Mouse (Mus musculus): Measurements from ENCODE around the gene Slc16a10. TPM values are rescaled to one million over a fixed set of nuclear protein-coding genes. Genes with fewer than 3 reads are reported as not detected.

Gene Slc16a10
- total RNA-seq, 2 experiments from 2014 or later: 2.6 to 3.1 TPM

DNA sequence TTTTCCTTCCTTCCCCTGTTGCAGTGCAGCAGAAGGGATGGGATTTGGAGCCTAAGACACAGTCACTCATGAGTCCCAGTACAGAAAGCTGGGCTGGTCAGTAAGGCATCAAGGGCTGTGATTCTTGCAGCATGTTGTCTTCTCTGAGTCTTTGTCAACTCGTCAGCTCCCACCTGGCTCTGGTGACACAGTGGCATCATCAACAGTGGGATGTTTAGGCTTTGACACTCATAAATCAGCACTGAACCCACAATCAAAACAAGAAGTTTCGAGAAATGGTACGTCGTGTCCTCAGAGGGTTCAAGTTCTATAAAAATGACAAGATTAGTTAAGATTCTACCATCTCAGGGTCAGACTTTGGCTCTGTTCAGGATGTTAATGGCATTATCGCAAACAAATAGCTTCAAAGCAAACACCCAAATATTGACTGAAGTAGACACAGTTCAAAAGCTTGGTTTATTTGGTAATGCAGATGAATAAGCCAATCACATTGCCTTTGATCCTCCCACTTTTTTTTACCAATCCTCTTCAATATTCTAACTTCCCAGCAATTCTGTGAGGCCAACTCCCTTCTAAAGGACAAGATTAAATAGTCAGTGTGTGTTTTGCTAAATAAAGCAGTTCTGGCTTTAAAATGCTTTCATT lies 23.2 kb downstream of the Slc16a10 start:
- DNase-seq (ENCODE audit: low spot score in 2 of 2): no peak
- intact Hi-C loops (cut with DNase I): no loop called here

DNA sequence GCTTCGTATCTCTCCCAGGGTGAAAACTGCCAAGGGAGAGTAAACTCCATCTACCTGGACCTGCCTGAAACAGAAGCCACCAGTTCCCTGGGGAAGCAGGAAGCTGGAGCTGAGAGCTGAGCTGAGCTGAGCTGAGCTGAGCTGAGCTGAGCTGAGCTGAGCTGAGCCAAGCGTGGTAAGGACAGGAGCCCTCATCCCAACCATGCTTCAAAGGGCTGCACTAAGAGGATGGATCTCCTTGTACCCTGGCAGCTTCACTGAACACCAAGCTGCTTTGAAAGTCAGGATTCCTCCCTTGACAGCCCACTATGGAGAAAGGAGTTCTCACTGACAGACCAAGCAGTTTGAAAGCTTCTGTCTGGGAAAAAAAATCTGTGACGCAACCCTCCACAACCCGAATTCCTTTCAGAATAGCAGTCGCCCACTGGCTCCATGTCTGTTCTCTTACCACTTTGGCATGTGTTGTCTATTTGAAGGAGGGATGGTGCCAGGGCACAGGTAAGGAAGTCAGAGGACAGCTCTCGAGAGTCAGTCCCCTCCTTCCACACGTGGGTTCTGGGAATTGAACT lies 28.5 kb downstream of the Slc16a10 start:
- intact Hi-C loops (cut with DNase I): no loop called here

DNA sequence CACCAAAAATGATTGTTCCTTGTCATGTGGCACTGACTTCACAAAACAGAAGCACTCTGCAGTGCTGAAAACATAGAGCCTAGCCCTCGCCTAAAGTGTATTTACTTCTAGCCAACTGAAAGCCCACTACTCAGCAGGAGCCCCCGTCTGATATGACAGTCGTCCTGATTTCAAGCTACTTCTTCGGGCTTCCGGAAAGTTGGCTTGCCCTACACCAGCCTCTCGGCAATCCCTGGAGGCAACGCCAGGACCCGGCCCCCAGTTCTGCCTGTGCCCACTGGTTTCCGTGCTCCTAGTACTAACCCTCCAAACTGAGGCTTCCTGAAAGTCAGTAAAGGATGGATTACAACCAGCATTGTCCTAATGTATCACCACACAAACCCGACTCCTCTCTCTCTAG lies 29.8 kb downstream of the Slc16a10 start:
- intact Hi-C loops (cut with DNase I): no loop called here
- no peak for DNase-seq (ENCODE audit: low spot score in 2 of 2)

More for the DNA sequence above, 28.5 kb downstream of the Slc16a10 start:
- DNase-seq (ENCODE audit: low spot score in 2 of 2): no peak

DNA sequence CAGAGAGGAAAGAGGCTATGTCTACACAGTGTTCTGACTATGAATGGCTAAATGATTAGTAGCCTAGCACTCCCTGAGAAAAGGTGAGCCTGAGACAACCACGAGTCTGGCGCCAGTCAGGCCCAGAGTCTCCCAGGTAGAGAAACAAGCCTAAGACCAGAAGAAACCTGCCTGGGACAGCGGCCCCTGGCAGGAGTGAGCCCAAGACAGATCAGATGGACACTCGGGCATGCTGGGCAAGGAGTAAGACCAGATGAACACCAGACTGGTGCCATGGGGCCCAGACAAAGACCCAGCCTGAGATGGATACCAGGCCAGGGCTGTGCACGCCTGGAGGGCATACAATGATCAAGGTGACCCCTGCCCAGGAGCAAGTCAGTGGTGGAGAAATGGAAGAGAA lies 32.5 kb downstream of the Slc16a10 start:
- no peak for DNase-seq (ENCODE audit: low spot score in 2 of 2)
- intact Hi-C loops (cut with DNase I): no loop called here

DNA sequence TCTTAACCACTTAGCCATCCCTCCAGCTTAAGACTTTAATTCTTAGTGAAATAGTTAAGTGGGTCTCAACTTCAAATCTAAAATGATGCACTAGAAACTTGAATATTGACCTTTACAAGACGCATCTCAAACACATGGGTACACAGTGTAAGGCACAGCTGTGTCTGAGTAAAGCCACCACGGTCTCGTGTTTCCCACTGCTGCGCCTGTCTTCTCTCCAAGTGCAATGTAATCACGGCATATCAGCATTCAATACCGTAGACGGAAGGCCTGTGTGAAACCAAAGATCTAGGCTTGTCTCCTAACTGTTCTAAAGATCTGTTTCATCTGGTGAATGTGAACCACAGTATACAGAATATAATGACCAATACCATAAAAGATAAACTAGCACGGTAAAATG lies 33.1 kb downstream of the Slc16a10 start:
- intact Hi-C loops (cut with DNase I): no loop called here
- no peak for DNase-seq (ENCODE audit: low spot score in 2 of 2)

DNA sequence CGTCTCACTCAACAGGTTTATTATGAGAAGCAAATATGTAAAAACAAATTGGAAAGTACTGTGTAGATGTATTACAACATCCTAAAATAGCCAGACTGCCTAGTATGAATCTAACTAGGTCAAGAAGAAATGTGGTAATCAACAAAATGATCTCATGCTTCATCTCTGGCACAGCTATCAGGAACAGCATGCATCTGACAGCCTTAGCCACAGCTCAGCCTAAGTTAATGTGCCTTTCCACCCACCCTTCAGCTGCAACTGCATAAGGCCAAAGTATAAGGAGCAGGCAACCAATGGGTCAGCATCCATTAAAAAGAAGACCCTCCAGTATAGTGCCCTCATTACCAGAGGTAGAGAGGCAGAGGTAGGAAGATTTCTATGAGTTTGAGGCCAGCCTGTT lies 34.1 kb downstream of the Slc16a10 start:
- intact Hi-C loops (cut with DNase I): no loop called here
- peak in 1 of 2 experiments; percentile 22 for DNase-seq (ENCODE audit: low spot score in 2 of 2)

DNA sequence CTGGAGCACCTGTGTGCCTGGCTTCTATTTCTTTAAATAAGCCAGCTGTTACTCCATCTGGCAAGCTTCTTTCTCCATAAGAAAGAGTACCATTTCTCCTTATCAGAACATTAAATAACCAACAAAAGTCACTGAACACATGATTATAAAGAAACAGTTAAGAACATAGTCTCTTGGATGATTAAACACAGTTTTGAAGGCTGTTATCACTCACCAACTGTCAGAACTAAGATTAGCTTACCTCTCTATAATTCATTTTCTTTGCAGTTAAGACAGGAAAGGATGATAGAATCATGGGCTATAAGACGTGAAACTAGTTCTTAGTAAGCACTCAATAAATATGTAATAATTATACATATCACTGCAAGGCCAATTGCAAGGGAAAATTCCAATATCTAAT lies 36.9 kb downstream of the Slc16a10 start:
- intact Hi-C loops (cut with DNase I): no loop called here
- DNase-seq (ENCODE audit: low spot score in 2 of 2): no peak

DNA sequence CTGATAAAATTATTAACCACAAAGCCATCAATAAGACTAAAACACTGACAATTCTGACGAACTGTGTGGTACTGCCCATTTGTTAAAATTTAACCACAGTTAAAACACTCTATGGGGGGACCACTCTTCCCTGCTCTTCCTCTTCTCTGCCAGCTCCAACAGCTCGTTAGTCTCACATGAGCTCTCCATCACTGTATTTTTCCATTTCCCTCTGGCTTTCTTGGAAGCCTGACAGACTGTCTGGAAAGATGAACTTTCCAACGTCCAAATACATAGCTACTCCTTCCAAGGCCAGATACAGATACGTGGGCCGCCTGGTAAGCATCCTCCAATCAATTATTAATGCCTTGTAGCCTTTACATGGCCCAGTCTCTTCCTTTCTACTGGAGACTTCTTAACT lies 38.3 kb downstream of the Slc16a10 start:
- intact Hi-C loops (cut with DNase I): no loop called here
- no peak for DNase-seq (ENCODE audit: low spot score in 2 of 2)

DNA sequence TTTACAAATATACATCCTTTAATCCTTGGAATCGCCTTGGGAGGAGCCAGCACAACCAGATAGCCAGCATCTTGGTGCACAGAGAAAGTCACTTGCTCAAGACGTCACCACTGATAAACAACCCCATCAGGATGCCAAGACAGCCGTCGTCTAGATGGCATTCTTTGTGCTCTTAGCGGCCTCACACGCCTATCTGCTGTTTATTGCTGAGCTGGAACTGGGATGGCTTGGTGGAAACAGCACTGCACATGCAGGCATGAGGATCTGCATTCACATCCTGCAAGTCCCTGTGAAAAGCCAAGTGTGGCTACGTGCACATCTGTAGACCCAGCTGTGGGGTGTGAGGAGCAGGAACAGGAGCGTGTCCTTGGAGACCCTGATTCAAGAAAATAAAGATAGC lies 39.1 kb downstream of the Slc16a10 start:
- intact Hi-C loops (cut with DNase I): no loop called here

DNA sequence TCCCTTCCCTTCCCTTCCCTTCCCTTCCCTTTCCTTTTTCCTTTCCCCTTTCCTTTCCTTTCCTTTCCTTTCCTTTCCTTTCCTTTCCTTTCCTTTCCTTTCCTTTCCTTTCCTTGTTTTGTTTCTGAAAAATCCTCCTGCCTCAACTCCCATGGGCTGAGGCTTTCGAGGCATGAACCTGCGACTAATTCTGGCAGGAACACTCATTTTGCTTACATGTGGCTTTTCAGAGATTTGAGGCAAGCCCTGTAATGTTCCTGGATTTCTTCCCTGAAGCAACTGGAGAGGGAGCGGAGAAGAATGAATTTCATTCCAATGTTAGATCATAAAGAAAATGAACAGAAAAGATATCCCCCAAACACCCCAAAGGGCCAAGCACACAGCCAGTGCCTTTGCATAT lies 39.9 kb downstream of the Slc16a10 start:
- intact Hi-C loops (cut with DNase I): no loop called here
- no peak for DNase-seq (ENCODE audit: low spot score in 2 of 2)

More for the DNA sequence above, 39.1 kb downstream of the Slc16a10 start:
- DNase-seq (ENCODE audit: low spot score in 2 of 2): no peak

DNA sequence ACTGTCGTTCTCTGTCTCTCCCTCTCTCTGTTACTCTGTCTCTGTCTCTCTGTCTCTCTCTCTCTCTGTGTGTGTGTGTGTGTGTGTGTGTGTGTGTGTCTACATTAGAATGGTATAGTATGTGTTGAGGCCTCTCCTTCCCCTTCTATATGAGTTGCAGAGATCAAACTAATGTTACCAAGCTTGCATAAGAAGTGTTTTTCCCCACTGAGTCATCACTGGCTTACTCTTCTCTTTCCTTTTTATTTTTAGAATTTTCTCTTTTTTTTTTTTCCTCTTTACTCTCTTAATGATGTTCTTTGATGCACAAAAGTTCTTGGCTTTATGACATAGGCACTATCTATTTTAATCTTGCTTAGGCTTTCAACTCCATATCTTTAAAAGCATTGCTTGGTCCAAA lies 43.6 kb downstream of the Slc16a10 start:
- intact Hi-C loops (cut with DNase I): no loop called here
- no peak for DNase-seq (ENCODE audit: low spot score in 2 of 2)

DNA sequence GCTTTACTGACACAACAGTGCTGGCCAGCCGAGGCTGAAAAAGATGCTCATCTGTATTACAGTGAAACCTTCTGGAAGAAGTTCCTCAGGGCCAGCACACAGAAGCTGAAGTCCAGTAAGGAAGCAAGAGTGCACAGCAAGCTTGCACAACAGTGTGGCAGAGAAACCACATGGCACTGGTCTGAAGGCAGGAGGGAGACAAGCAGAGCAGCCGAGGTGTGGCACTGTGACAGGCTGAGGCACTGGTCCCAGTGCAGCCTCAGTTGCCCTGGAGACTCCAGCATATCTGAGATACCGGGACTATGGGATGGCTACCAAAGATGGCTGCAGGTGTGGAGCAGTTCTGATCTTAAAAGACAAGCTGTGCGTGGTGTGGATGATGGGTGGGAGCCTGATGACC lies 44.5 kb downstream of the Slc16a10 start:
- intact Hi-C loops (cut with DNase I): no loop called here
- DNase-seq (ENCODE audit: low spot score in 2 of 2): no peak

DNA sequence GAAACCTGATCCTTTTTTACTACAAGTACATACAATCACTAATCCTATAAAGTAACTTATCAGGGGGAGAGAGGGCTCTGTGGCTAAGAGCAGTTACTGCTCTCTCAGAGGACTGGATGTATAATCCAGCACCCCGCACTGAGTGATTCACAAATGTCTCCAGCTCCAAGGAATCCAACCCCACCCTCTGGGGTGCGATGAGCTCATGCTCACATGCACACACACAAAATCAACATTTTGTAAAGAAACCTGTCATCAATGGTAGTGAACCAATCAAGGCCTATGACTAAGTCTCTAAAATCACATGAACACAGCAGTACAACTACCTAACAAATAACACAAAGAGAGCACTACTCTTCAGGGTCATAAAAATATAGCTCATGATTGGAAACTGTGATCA lies 47.3 kb downstream of the Slc16a10 start:
- intact Hi-C loops (cut with DNase I): no loop called here
- no peak for DNase-seq (ENCODE audit: low spot score in 2 of 2)

DNA sequence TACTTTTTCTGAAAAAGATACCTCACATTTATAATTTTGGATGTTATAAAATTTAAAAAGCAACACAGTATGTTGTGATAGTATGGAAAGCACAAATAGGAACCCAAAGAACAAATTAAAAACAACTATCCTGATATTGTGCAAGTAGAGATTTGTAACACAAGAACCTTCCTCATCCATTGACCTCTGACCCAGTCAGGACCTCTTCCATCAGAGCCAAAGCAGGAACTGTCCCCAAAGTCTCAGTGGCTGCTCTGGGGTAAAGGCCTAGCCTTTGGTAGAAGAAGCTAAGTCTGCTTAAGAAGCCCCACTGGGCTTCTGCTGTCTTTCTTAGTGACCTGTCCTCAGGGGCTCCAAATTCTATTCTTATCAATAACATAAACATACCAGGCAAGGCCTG lies 48.5 kb downstream of the Slc16a10 start:
- no peak for DNase-seq (ENCODE audit: low spot score in 2 of 2)
- intact Hi-C loops (cut with DNase I): no loop called here

DNA sequence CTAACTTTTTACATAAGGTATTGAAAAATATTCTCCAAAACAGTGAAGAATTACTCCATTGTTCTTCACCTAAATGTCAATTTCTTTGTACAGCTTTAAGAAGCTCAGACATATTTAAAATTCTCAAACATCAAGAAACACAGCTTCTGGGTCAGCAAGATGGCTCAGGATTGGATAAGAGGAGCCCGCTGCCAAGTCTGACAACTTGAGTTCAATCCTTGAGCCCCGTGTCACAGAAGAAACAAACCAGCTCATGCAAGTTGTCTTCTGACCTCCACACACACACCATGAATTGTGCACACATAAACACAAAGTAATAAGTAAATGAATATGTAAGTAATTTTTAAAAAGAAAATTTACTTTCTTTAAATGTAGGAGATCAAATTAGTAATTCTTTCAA lies 50.6 kb downstream of the Slc16a10 start:
- intact Hi-C loops (cut with DNase I): no loop called here
- no peak for DNase-seq (ENCODE audit: low spot score in 2 of 2)

DNA sequence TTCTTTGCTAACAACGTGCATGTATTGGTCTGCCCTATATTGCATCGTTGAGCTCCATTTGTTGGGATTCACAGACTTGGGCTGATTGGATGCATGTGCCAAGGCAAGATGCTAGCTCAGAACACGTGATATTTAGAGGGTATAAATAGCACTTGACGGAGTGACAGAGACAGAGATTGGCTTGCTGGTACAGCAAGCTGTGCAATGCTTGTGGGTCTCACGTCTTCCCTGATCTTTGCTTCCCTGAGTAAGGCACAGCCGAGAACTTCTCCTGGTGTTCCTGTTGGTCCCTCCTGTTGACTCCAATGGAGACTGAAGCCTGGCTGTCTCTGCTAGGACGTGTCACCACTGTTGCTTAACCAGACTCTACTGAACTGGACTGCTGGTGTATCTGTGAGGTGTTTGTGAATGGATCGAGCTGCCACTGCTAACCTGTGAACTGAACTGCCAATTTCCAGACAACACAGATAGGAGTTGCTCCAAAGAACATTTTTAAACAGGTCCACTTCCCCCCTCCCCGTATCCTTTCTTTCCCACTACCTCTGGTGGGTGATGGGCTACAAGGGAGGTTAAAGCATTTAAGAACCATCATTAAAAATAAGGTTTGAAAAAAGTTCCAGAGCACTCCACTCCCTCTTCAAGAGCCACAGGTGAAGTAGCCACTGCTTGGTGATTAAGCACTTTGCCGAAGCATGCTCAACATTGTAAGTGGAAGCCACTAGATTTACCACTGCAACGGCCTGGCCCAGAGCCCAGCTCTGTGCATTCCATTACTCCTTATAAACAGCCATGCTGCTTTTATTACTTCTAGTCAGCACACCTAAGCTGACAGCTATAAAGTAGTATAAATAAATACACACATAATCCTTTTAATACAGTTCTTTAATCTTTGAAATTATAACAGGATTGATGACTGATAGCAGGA lies 51.3 kb downstream of the Slc16a10 start:
- intact Hi-C loops (cut with DNase I): no loop called here
- DNase-seq (ENCODE audit: low spot score in 2 of 2): no peak

DNA sequence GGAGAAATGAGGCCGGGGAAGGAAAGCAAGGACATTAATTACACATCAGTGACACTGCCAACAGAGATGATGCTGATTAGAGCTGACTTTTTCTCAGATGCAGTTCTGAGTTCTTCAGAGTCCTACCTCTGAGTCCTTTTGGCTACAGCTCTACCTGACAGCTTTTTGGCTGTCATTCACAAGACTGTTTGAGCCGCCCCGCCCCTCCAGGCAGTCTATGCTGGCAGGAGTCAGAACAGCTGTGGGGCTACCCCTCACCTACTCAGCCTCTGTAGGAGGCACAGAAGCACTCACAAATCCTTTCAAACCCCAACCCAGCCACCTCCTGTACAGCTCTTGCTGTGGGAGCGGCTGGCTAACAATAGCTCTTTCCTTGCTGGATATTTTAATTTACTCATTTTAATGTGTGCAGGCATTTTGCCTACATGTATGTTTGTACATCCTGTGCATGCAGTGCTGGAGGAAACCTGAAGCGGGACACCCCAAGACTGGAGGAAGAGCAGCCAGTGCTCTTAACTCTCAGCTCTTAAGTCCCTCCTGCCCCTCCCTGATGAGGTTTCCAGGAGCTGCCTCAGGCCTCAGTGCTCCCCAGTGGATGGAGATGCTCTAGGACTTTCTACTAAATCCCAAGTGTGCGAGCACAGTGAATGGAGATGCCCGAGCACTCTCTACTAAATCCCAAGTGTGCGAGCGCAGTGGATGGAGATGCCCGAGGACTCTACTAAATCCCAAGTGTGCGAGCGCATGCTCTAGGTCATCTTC lies 57.5 kb downstream of the Slc16a10 start:
- intact Hi-C loops (cut with DNase I): no loop called here

DNA sequence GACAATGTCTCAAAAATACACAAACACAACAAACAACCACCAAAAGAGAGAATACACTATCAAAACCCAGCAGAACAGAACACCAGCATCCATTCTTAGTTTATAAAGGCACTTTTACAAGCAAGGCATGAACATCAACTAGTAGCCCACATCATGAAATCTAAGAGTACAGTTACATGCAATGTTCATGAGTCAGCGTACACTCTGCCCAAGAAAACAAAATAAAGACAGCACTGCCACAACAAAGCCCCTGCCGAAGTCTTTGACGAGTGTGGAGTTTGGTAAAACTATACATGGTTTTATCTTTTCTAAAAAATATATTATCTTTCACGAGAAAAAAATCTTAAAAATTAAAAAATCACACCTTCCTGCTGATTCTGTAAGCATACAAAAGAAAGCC lies 58.5 kb downstream of the Slc16a10 start:
- no peak for DNase-seq (ENCODE audit: low spot score in 2 of 2)
- intact Hi-C loops (cut with DNase I): no loop called here

More for the DNA sequence above, 57.5 kb downstream of the Slc16a10 start:
- DNase-seq (ENCODE audit: low spot score in 2 of 2): peak; percentile 11 to 30

DNA sequence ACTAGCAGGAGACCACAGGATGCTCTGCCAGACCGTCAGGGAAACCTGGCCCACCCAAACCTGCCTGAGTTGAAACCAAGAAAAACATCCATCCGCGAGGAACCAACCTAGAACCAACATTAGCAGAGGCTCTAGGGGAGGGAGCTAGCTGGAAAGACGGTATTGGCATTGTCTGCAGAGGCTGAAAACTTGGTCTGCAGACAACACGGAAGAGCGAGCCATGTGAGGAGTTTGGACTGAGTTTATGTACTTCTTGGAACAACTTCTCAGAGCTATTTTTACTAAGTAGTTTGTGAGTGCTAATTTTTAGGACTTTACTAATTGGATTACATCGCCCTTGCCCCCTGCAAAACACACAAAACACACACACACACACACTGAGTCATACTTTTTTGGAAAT lies 59.4 kb downstream of the Slc16a10 start:
- intact Hi-C loops (cut with DNase I): no loop called here
- no peak for DNase-seq (ENCODE audit: low spot score in 2 of 2)

DNA sequence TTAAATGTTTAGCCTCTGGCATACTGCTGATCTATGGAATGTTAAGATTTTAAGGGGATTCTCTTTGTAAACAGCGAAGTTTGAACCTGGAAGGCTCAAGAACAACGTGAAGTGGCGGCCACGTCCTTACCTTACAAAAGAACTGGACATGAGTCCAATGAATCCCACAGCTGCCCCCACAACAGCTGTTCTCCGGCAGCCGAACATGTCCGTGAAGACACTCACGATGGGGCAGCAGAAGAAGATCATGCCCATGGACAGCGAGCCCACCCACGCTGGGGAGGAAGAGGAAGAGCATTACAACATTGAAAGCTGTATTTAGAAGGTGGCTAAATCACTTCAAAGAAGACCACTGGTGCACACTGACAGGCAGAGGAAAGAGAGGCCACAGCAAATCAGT lies 61.5 kb downstream of the Slc16a10 start:
- DNase-seq (ENCODE audit: low spot score in 2 of 2): no peak
- intact Hi-C loops (cut with DNase I): no loop called here

Measured in left cerebral cortex, postnatal 36 days (tissue).